Mouse (Mus musculus): ENCODE results near the gene Sept7. TPM values are rescaled to one million over a fixed set of nuclear protein-coding genes. Genes with fewer than 3 reads are reported as not detected.

Gene Sept7
- total and polyA plus RNA-seq, 3 experiments, result 77.9 to 288 (median 170) TPM

GRCm38 (mm10) chr9:25327727-25328370 lies 75.6 kb downstream of the Sept7 start:
- Histone ChIP-seq H3K9me3 (replicated peaks; ENCODE audit: low read length) (no peaks in the 10 kb centered on the region), H3K4me3 (replicated peaks in 1 of 3; ENCODE audit: low read depth in 2 of 3, low read length in 2 of 3, poor library complexity in 1 of 3) (no peak overlapping the region), H3K36me3 (replicated peaks in 1 of 2; ENCODE audit: control insufficient read depth in 1 of 2, insufficient read depth in 1 of 2, low read length in 1 of 2) (no peaks in the 10 kb centered on the region), H3K27ac (ENCODE audit: insufficient read depth, low read depth) (no peak overlapping the region), H3K27me3 (replicated peaks) (no peaks in the 10 kb centered on the region), H3K9ac (ENCODE audit: insufficient read depth, low read depth) (no peak overlapping the region), H3K79me2 (replicated peaks; ENCODE audit: control insufficient read depth, extremely low read depth, insufficient read depth, poor library complexity, severe bottlenecking) (no peaks in the 10 kb centered on the region), H3K4me2 (ENCODE audit: insufficient read depth, low read depth, poor library complexity, severe bottlenecking) (0 out of 2 replicates have a peak overlapping the region, but pooled peaks have one; percentile 10), H3K4me1 (ENCODE audit: control insufficient read depth in 1 of 2, insufficient read depth in 2 of 2) (no peaks in the 10 kb centered on the region)
- TF ChIP-seq ZKSCAN1 (IDR thresholded peaks at IDR 0.05; ENCODE audit: borderline replicate concordance, low read depth, low read length) (peak; percentile 58), KAT2A (IDR thresholded peaks at IDR 0.05; ENCODE audit: insufficient replicate concordance, low read length) (no peak)
- no peak for DNase-seq (ENCODE audit: extremely low read depth)
- dilution Hi-C loops (cut with MboI; ENCODE audit: extremely low pct_ligation_motif_present, extremely low pct_unique_long_range_greater_than_20kb, low sequenced_read_pairs) (no loop called here), in situ Hi-C loops (cut with MboI; ENCODE audit: low pct_ligation_motif_present, low pct_unique_long_range_greater_than_20kb, low sequenced_read_pairs) (no loop called here)

DNA sequence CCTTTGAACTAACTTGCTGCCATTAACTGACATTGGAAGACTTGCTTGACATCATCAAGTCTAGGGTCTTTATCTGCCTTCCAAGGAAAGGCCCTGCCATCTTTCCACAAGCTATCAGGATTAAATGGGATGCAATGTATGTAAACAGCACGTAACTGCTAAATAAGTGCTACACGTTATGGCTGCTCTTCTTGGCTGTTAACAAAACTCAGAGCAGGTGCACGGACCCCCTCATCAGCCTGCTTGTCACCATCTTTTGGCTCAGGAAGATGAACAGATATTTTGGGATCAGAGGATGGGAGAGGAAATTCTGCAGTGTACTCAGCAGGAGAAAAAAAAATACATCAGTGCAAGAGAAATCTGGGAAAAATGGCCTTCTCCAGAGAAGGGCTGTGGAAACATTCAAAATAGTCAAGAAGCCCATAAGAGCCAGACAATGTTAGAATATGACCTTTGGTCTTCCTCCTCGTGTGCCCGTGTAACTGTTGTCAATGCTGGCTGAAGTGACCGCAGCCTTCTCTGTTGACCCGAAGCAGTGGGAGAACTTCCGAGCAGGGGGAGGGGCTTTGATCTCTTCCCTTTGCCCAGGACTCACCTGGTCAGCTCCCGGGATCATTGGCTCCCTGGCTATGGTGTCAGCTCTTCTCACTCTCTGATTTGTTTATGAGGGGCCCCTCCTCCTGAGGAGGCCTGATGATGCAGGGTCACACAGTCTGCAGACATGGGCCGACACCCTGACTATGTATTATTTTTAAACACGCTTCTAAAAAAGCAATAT lies 76.9 kb downstream of the Sept7 start:
- dilution Hi-C loops (cut with MboI; ENCODE audit: extremely low pct_ligation_motif_present, extremely low pct_unique_long_range_greater_than_20kb, low sequenced_read_pairs), result no loop called here
- DNase-seq (ENCODE audit: extremely low read depth), result no peak
- H3K4me3 ChIP-seq (replicated peaks in 1 of 3; ENCODE audit: low read depth in 2 of 3, low read length in 2 of 3, poor library complexity in 1 of 3), result no peak overlapping the region
- no peaks in the 10 kb centered on the region for H3K27me3 ChIP-seq (replicated peaks)
- H3K4me2 ChIP-seq (ENCODE audit: insufficient read depth, low read depth, poor library complexity, severe bottlenecking), result no peak overlapping the region
- in situ Hi-C loops (cut with MboI; ENCODE audit: low pct_ligation_motif_present, low pct_unique_long_range_greater_than_20kb, low sequenced_read_pairs), result no loop called here
- H3K9ac ChIP-seq (ENCODE audit: insufficient read depth, low read depth), result no peak overlapping the region
- H3K4me1 ChIP-seq (ENCODE audit: control insufficient read depth in 1 of 2, insufficient read depth in 2 of 2), result no peaks in the 10 kb centered on the region
- H3K9me3 ChIP-seq (replicated peaks; ENCODE audit: low read length), result no peaks in the 10 kb centered on the region
- H3K79me2 ChIP-seq (replicated peaks; ENCODE audit: control insufficient read depth, extremely low read depth, insufficient read depth, poor library complexity, severe bottlenecking), result no peaks in the 10 kb centered on the region
- no peaks in the 10 kb centered on the region for H3K36me3 ChIP-seq (replicated peaks in 1 of 2; ENCODE audit: control insufficient read depth in 1 of 2, insufficient read depth in 1 of 2, low read length in 1 of 2)
- no peak for TF ChIP-seq ZNF384 (IDR thresholded peaks at IDR 0.05; ENCODE audit: low read depth, low read length)
- no peak for TF ChIP-seq USF2 (conservative IDR thresholded peaks at IDR 0.05; ENCODE audit: low read depth, low read length)
- TF ChIP-seq TBP (conservative IDR thresholded peaks at IDR 0.05; ENCODE audit: low read depth, low read length), result no peak
- no peak for TF ChIP-seq MXI1 (IDR thresholded peaks at IDR 0.05; ENCODE audit: low read depth, low read length)
- TF ChIP-seq UBTF (IDR thresholded peaks at IDR 0.05; ENCODE audit: low read depth, low read length), result no peak
- TF ChIP-seq CHD1 (IDR thresholded peaks at IDR 0.05; ENCODE audit: low read depth, low read length), result no peak
- no peak for TF ChIP-seq E2F4 (IDR thresholded peaks at IDR 0.05; ENCODE audit: insufficient replicate concordance, low read depth, low read length)
- no peak overlapping the region for H3K27ac ChIP-seq (ENCODE audit: insufficient read depth, low read depth)

DNA sequence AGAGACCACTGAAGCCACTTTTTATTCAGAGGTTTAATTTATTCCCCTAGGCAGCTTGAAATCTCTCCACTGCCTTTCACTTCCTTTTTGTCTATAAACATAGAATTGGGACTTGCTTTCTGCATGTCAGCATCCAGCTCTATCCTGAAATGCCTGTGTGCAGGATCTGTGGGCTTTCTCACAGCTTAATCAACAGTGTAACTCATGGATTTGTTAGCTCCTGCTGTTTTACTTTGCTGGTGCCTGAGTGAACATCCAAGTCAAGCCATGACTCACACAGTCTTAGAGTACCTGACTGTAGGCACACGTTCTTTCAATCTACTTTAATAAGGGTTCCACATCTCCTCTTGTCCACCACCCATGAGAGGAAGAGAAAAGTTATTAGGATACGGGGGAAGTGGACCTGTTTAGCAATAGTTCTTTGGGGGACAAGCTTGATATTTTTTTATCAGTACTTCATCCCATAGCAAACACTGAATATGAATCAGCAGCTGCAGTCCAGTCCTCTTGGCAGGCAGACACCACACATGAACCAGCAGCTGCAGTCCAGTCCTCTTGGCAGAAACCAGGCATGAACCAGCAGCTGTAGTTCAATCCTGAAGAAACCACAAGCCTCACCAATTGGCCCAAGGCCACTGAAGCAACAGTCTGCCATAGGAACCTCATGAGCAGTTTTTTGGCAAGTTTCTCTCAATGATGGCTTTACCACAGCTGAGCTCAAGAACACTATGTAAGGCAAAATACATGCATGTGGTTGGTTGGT lies 85.4 kb downstream of the Sept7 start:
- H3K4me3 ChIP-seq (replicated peaks in 1 of 3; ENCODE audit: low read depth in 2 of 3, low read length in 2 of 3, poor library complexity in 1 of 3), result no peak overlapping the region
- DNase-seq (ENCODE audit: extremely low read depth), result no peak
- dilution Hi-C loops (cut with MboI; ENCODE audit: extremely low pct_ligation_motif_present, extremely low pct_unique_long_range_greater_than_20kb, low sequenced_read_pairs), result no loop called here
- H3K4me1 ChIP-seq (ENCODE audit: control insufficient read depth in 1 of 2, insufficient read depth in 2 of 2), result no peaks in the 10 kb centered on the region
- in situ Hi-C loops (cut with MboI; ENCODE audit: low pct_ligation_motif_present, low pct_unique_long_range_greater_than_20kb, low sequenced_read_pairs), result no loop called here
- H3K9ac ChIP-seq (ENCODE audit: insufficient read depth, low read depth), result no peak overlapping the region
- H3K4me2 ChIP-seq (ENCODE audit: insufficient read depth, low read depth, poor library complexity, severe bottlenecking), result no peak overlapping the region
- H3K27ac ChIP-seq (ENCODE audit: insufficient read depth, low read depth), result no peak overlapping the region
- no peaks in the 10 kb centered on the region for H3K9me3 ChIP-seq (replicated peaks; ENCODE audit: low read length)
- H3K27me3 ChIP-seq (replicated peaks), result no peaks in the 10 kb centered on the region
- H3K79me2 ChIP-seq (replicated peaks; ENCODE audit: control insufficient read depth, extremely low read depth, insufficient read depth, poor library complexity, severe bottlenecking), result no peaks in the 10 kb centered on the region
- H3K36me3 ChIP-seq (replicated peaks in 1 of 2; ENCODE audit: control insufficient read depth in 1 of 2, insufficient read depth in 1 of 2, low read length in 1 of 2), result no peaks in the 10 kb centered on the region
- TF ChIP-seq ZKSCAN1 (IDR thresholded peaks at IDR 0.05; ENCODE audit: borderline replicate concordance, low read depth, low read length), result no peak
- no peak for TF ChIP-seq RAD21 (IDR thresholded peaks at IDR 0.05; ENCODE audit: low read depth, low read length)
- no peak for TF ChIP-seq PAX5 (IDR thresholded peaks at IDR 0.05; ENCODE audit: low read length)
- TF ChIP-seq SMC3 (IDR thresholded peaks at IDR 0.05; ENCODE audit: low read depth, low read length), result no peak
- TF ChIP-seq EP300 (IDR thresholded peaks at IDR 0.05; ENCODE audit: low read length), result no peak
- TF ChIP-seq MXI1 (IDR thresholded peaks at IDR 0.05; ENCODE audit: low read depth, low read length), result no peak
- no peak for TF ChIP-seq CTCF (conservative IDR thresholded peaks at IDR 0.05 in 1 of 2, IDR thresholded peaks at IDR 0.05 in 1 of 2; ENCODE audit: low read depth in 2 of 2, low read length in 2 of 2)
- TF ChIP-seq JUN (IDR thresholded peaks at IDR 0.05; ENCODE audit: insufficient read depth, low read depth, low read length), result no peak
- TF ChIP-seq KAT2A (IDR thresholded peaks at IDR 0.05; ENCODE audit: insufficient replicate concordance, low read length), result no peak
- no peak for TF ChIP-seq E2F4 (IDR thresholded peaks at IDR 0.05; ENCODE audit: insufficient replicate concordance, low read depth, low read length)
- TF ChIP-seq ZMIZ1 (IDR thresholded peaks at IDR 0.05; ENCODE audit: low read depth, low read length), result no peak
- TF ChIP-seq ELF1 (IDR thresholded peaks at IDR 0.05; ENCODE audit: low read depth, low read length), result no peak
- no peak for TF ChIP-seq NRF1 (IDR thresholded peaks at IDR 0.05; ENCODE audit: low read depth, low read length)
- TF ChIP-seq UBTF (IDR thresholded peaks at IDR 0.05; ENCODE audit: low read depth, low read length), result no peak
- no peak for TF ChIP-seq TCF12 (IDR thresholded peaks at IDR 0.05; ENCODE audit: low read depth, low read length)
- TF ChIP-seq TBP (conservative IDR thresholded peaks at IDR 0.05; ENCODE audit: low read depth, low read length), result no peak
- no peak for TF ChIP-seq ETS1 (conservative IDR thresholded peaks at IDR 0.05; ENCODE audit: low read depth, low read length)
